Mouse (Mus musculus) neutrophil, adult 59 days (primary cell): ENCODE results near the gene Olfr1297. TPM values are rescaled to one million over a fixed set of nuclear protein-coding genes. Genes with fewer than 3 reads are reported as not detected.

ENCODE experiments used
- total RNA-seq, 2 experiments: library from RNA; stranded (reverse); gene quantifications; 1 replicate in 1 of 2; 2 replicates in 1 of 2; pipeline ENCODE4 v1.2.4; 2023

The Olfr1297 gene
- not detected for total RNA-seq

GRCm38 (mm10) chr2:111626397-111626796, at the start of gene Olfr1297:
Olfr1297 (minus strand) TSS chr2:111626497.

GRCm38 (mm10) chr2:111661119-111661518, 34.8 kb upstream of the Olfr1297 start, which contains the start of gene Olfr1299:
Olfr1299 (plus strand) TSS chr2:111661419.

GRCm38 (mm10) chr2:111649101-111649500, 22.8 kb upstream of the Olfr1297 start, which contains the start of gene Olfr1298:
Olfr1298 (minus strand) TSS chr2:111649201.

GRCm38 (mm10) chr2:111569581-111569980, 56.7 kb downstream of the Olfr1297 start, which contains the start of gene Olfr1295:
Olfr1295 (minus strand) TSS chr2:111569681.

Other genes with a start within 250 kb of the Olfr1297 start
- gene Olfr1286, start 203.4 kb downstream of the Olfr1297 start, total RNA-seq: not detected
- not detected for gene Olfr1287, start 177.4 kb downstream of the Olfr1297 start, total RNA-seq
- gene Olfr1288, start 152.4 kb downstream of the Olfr1297 start, total RNA-seq: not detected
- not detected for gene Olfr1289, start 145.7 kb downstream of the Olfr1297 start, total RNA-seq
- not detected for gene Olfr1290, start 132.7 kb downstream of the Olfr1297 start, total RNA-seq
- not detected for gene Olfr1291-ps1, start 129.3 kb downstream of the Olfr1297 start, total RNA-seq
- not detected for gene Olfr1293-ps, start 101.3 kb downstream of the Olfr1297 start, total RNA-seq
- not detected for gene Olfr1294, start 86.2 kb downstream of the Olfr1297 start, total RNA-seq
- gene Olfr1295, start 56.8 kb downstream of the Olfr1297 start, total RNA-seq: not detected
- gene Olfr1298, start 22.7 kb upstream of the Olfr1297 start, total RNA-seq: not detected
- not detected for gene Olfr1299, start 34.9 kb upstream of the Olfr1297 start, total RNA-seq
- not detected for gene Olfr1301, start 124.5 kb upstream of the Olfr1297 start, total RNA-seq
- not detected for gene Olfr1302, start 150.9 kb upstream of the Olfr1297 start, total RNA-seq
- not detected for gene Olfr1303, start 193.8 kb upstream of the Olfr1297 start, total RNA-seq